In the genomic region with DNA sequence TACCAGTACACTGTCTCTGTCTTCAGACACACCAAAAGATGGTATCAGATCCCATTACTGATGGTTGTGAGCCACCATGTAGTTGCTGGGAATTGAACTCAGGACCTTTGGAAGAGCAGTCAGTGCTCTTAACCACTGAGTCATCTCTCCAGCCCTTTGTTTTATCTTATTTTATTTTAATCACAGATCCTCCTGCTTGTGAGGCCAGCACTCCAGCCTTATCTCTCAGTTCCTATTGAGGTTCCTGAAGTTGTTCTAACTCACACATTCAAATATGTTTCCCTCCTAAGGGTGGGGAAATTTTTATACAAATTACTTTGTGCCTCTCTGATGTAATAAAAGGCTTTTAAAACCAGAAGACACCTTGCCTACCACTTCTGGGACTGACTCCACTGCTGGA, we compare ENCODE assay signal across 29 mouse cellular contexts. TPM values are rescaled to one million over a fixed set of nuclear protein-coding genes. Genes with fewer than 3 reads are reported as not detected.
"Had no signal": no experiment of that assay in that cellular context is flagged by ENCODE, and none has a peak within 500 bp of the region (broad histone marks: within the 10 kb centered on the region; RNA-seq: fewer than 3 reads in every experiment).

No protein-coding gene starts in this region.

- H3K27me3 ChIP-seq: embryonic facial prominence, embryonic 12.5 days; embryonic facial prominence, embryonic 13.5 days; embryonic facial prominence, embryonic 15.5 days; forebrain, embryonic 12.5 days; forebrain, embryonic 13.5 days; forebrain, embryonic 15.5 days had no signal

- H3K9me3 ChIP-seq: embryonic facial prominence, embryonic 10.5 days; embryonic facial prominence, embryonic 12.5 days; embryonic facial prominence, embryonic 13.5 days; embryonic facial prominence, embryonic 15.5 days; forebrain, embryonic 10.5 days; forebrain, embryonic 12.5 days; forebrain, embryonic 13.5 days; forebrain, embryonic 15.5 days; heart, embryonic 10.5 days had no signal

- H3K4me1 ChIP-seq: embryonic facial prominence, embryonic 15.5 days had no signal

- H3K9ac ChIP-seq: embryonic facial prominence, embryonic 12.5 days; embryonic facial prominence, embryonic 13.5 days; embryonic facial prominence, embryonic 15.5 days; forebrain, embryonic 12.5 days; forebrain, embryonic 13.5 days; forebrain, embryonic 15.5 days; forebrain, postnatal 0 days had no signal

- H3K4me3 ChIP-seq: embryonic facial prominence, embryonic 10.5 days; embryonic facial prominence, embryonic 12.5 days; embryonic facial prominence, embryonic 13.5 days; embryonic facial prominence, embryonic 15.5 days; erythroblast, embryonic 14.5 days; forebrain, embryonic 10.5 days; forebrain, embryonic 12.5 days; forebrain, embryonic 13.5 days; forebrain, embryonic 15.5 days; gastrocnemius, adult 2 months; heart, adult 2 months; heart, embryonic 10.5 days had no signal

- DNase-seq: cerebellum, adult 9-11 months; cerebellum, postnatal 10 days; cerebellum, postnatal 14 days; cerebellum, postnatal 25 days; embryo, embryonic 11 days; forebrain, postnatal 0 days; gastrocnemius, adult 2 months; gastrocnemius, postnatal 10 days; gastrocnemius, postnatal 14 days; gastrocnemius, postnatal 25 days; gastrocnemius, postnatal 36 days; heart, adult 11 months; heart, adult 18-20 months; heart, adult 2 months had no signal

- H3K4me2 ChIP-seq: embryonic facial prominence, embryonic 12.5 days; embryonic facial prominence, embryonic 13.5 days; embryonic facial prominence, embryonic 15.5 days; forebrain, embryonic 12.5 days; forebrain, embryonic 13.5 days; forebrain, embryonic 15.5 days; heart, embryonic 11.5 days had no signal

- H3K27ac ChIP-seq: embryonic facial prominence, embryonic 10.5 days; embryonic facial prominence, embryonic 12.5 days; embryonic facial prominence, embryonic 13.5 days; embryonic facial prominence, embryonic 15.5 days; forebrain, embryonic 12.5 days; forebrain, embryonic 13.5 days; forebrain, embryonic 15.5 days; gastrocnemius, adult 2 months; heart, adult 2 months; heart, embryonic 10.5 days had no signal

- ATAC-seq: forebrain, embryonic 13.5 days; forebrain, embryonic 14.5 days; forebrain, embryonic 15.5 days; forebrain, embryonic 16.5 days; forebrain, postnatal 0 days had no signal

- H3K36me3 ChIP-seq: forebrain, embryonic 15.5 days; heart, embryonic 10.5 days had no signal

RNA-seq across cellular contexts. Expression of a gene that starts 50.8 kb away (rescaled TPM):
- total RNA-seq: common myeloid progenitor, adult 5-6 weeks; granulocyte monocyte progenitor cell, adult 5-6 weeks had no signal
- polyA plus RNA-seq: erythroblast, embryonic 14.5 days had no signal
